Mouse (Mus musculus): ENCODE results near the gene Rims1.

DNA sequence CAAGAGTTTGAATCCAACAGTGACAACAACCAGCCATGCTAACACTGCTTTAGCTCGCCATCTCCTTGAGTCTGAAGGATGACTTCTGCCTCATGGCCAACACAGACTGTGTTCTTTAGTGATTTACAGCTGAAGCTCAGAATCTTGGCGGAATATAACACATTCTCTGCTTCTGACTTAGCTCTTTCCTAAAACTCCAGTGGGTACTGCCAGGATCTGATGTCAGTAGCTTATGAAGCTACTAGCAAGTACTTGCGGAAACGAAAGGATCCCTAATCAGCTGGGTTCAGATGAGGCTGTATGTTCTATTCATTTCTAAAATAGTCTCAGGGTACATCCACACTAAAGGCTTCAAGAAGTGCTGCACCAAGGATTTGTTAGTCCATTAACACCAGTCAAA is 290.7 kb downstream of the Rims1 start:
- TF ChIP-seq CTCF (IDR thresholded peaks at IDR 0.05) (no peak), POLR2A (IDR thresholded peaks at IDR 0.05; ENCODE audit: insufficient read depth, low read depth, low read length) (no peak)
